Mouse (Mus musculus): ENCODE measurements around the gene Mael. TPM values are rescaled to one million over a fixed set of nuclear protein-coding genes. Genes with fewer than 3 reads are reported as not detected.
A peak's percentile ranks its signal among the peaks of the same experiment; 100 is the strongest.

Mael gene
- polyA plus RNA-seq, 1 experiment from 2014 or later = not detected

- Histone ChIP-seq H3K4me2 (ENCODE audit: low read length) (peak overlapping the region; percentile 45), H3K9ac (replicated peaks; ENCODE audit: low read depth, low read length) (0 out of 2 replicates have a peak overlapping the region, but pooled peaks have one; percentile 2), H3K4me3 (replicated peaks; ENCODE audit: low read length) (peak overlapping the region; percentile 15), H3K36me3 (ENCODE audit: control insufficient read depth, insufficient read depth) (no peaks in the 10 kb centered on the region), H3K27ac (ENCODE audit: low read length) (no peak overlapping the region), H3K4me1 (replicated peaks; ENCODE audit: control insufficient read depth, insufficient read depth, low read length) (peaks cover 4% of the 10 kb centered on the region), H3K9me3 (ENCODE audit: control insufficient read depth, low read length) (no peaks in the 10 kb centered on the region), H3K27me3 (replicated peaks; ENCODE audit: control insufficient read depth, insufficient read depth, low read length) (peaks cover 3% of the 10 kb centered on the region; the same call in 1 of the 2 replicates)
- 17% methylated on average over 24 of the region's 24 CpGs for WGBS
- ATAC-seq = peak; percentile 65
Observed at GRCm38 (mm10) chr1:166160569-166161445, 77.7 kb downstream of the Mael start.

GRCm38 (mm10) chr1:166160111-166160510, 78.4 kb downstream of the Mael start:
- Histone ChIP-seq H3K9ac (replicated peaks; ENCODE audit: low read depth, low read length) (no peak overlapping the region), H3K9me3 (ENCODE audit: control insufficient read depth, low read length) (no peaks in the 10 kb centered on the region), H3K36me3 (ENCODE audit: control insufficient read depth, insufficient read depth) (no peaks in the 10 kb centered on the region), H3K4me3 (replicated peaks; ENCODE audit: low read length) (no peak overlapping the region; the same call in 1 of the 2 replicates), H3K4me2 (ENCODE audit: low read length) (peak overlapping the region; percentile 45), H3K4me1 (replicated peaks; ENCODE audit: control insufficient read depth, insufficient read depth, low read length) (peaks cover 4% of the 10 kb centered on the region), H3K27ac (ENCODE audit: low read length) (no peak overlapping the region), H3K27me3 (replicated peaks; ENCODE audit: control insufficient read depth, insufficient read depth, low read length) (peaks cover 3% of the 10 kb centered on the region; the same call in 1 of the 2 replicates)
- 45% methylated on average over 5 of the region's 5 CpGs for WGBS
- peak; percentile 13; the same call in 1 of the 2 replicates for ATAC-seq

- Histone ChIP-seq H3K9me3 (ENCODE audit: control insufficient read depth, low read length) (no peaks in the 10 kb centered on the region), H3K4me1 (replicated peaks; ENCODE audit: control insufficient read depth, insufficient read depth, low read length) (peaks cover 4% of the 10 kb centered on the region), H3K9ac (replicated peaks; ENCODE audit: low read depth, low read length) (no peak overlapping the region), H3K4me3 (replicated peaks; ENCODE audit: low read length) (no peak overlapping the region), H3K36me3 (ENCODE audit: control insufficient read depth, insufficient read depth) (no peaks in the 10 kb centered on the region), H3K4me2 (ENCODE audit: low read length) (no peak overlapping the region), H3K27ac (ENCODE audit: low read length) (no peak overlapping the region), H3K27me3 (replicated peaks; ENCODE audit: control insufficient read depth, insufficient read depth, low read length) (peaks cover 8% of the 10 kb centered on the region; the same call in 1 of the 2 replicates)
- no peak for ATAC-seq
- 65% methylated on average over 9 of the region's 9 CpGs for WGBS
Observed at GRCm38 (mm10) chr1:166158664-166159063, 79.9 kb downstream of the Mael start.

- WGBS = 87% methylated on average over 12 of the region's 12 CpGs
- ATAC-seq = no peak
- no peaks in the 10 kb centered on the region for H3K9me3 ChIP-seq (ENCODE audit: control insufficient read depth, low read length)
Observed at GRCm38 (mm10) chr1:166157712-166158111, 80.8 kb downstream of the Mael start.

GRCm38 (mm10) chr1:166155113-166155494, 83.4 kb downstream of the Mael start:
- Histone ChIP-seq H3K9ac (replicated peaks; ENCODE audit: low read depth, low read length) (no peak overlapping the region), H3K4me1 (replicated peaks; ENCODE audit: control insufficient read depth, insufficient read depth, low read length) (no peaks in the 10 kb centered on the region; the same call in 1 of the 2 replicates), H3K27me3 (replicated peaks; ENCODE audit: control insufficient read depth, insufficient read depth, low read length) (peaks cover 8% of the 10 kb centered on the region; the same call in 1 of the 2 replicates), H3K4me3 (replicated peaks; ENCODE audit: low read length) (no peak overlapping the region), H3K9me3 (ENCODE audit: control insufficient read depth, low read length) (no peaks in the 10 kb centered on the region), H3K27ac (ENCODE audit: low read length) (no peak overlapping the region), H3K36me3 (ENCODE audit: control insufficient read depth, insufficient read depth) (no peaks in the 10 kb centered on the region), H3K4me2 (ENCODE audit: low read length) (no peak overlapping the region)
- no peak for ATAC-seq
- WGBS = 60% methylated on average over 10 of the region's 10 CpGs

More at GRCm38 (mm10) chr1:166157712-166158111, 80.8 kb downstream of the Mael start:
- peaks cover 4% of the 10 kb centered on the region for H3K4me1 ChIP-seq (replicated peaks; ENCODE audit: control insufficient read depth, insufficient read depth, low read length)
- H3K4me3 ChIP-seq (replicated peaks; ENCODE audit: low read length) = no peak overlapping the region
- H3K4me2 ChIP-seq (ENCODE audit: low read length) = no peak overlapping the region
- H3K36me3 ChIP-seq (ENCODE audit: control insufficient read depth, insufficient read depth) = no peaks in the 10 kb centered on the region
- no peak overlapping the region for H3K9ac ChIP-seq (replicated peaks; ENCODE audit: low read depth, low read length)
- H3K27ac ChIP-seq (ENCODE audit: low read length) = no peak overlapping the region
- H3K27me3 ChIP-seq (replicated peaks; ENCODE audit: control insufficient read depth, insufficient read depth, low read length) = peaks cover 8% of the 10 kb centered on the region; the same call in 1 of the 2 replicates

- Histone ChIP-seq H3K9me3 (ENCODE audit: control insufficient read depth, low read length) (no peaks in the 10 kb centered on the region), H3K4me1 (replicated peaks; ENCODE audit: control insufficient read depth, insufficient read depth, low read length) (no peaks in the 10 kb centered on the region; the same call in 1 of the 2 replicates), H3K4me2 (ENCODE audit: low read length) (peak overlapping the region; percentile 38), H3K27ac (ENCODE audit: low read length) (no peak overlapping the region), H3K36me3 (ENCODE audit: control insufficient read depth, insufficient read depth) (no peaks in the 10 kb centered on the region), H3K9ac (replicated peaks; ENCODE audit: low read depth, low read length) (no peak overlapping the region; the same call in 1 of the 2 replicates), H3K4me3 (replicated peaks; ENCODE audit: low read length) (no peak overlapping the region), H3K27me3 (replicated peaks; ENCODE audit: control insufficient read depth, insufficient read depth, low read length) (peaks cover 8% of the 10 kb centered on the region; the same call in 1 of the 2 replicates)
- ATAC-seq = peak; percentile 59
- WGBS = 20% methylated on average over 29 of the region's 29 CpGs
Observed at GRCm38 (mm10) chr1:166154162-166155112, 84.1 kb downstream of the Mael start.

- H3K36me3 ChIP-seq (ENCODE audit: control insufficient read depth, insufficient read depth) = no peaks in the 10 kb centered on the region
- H3K27ac ChIP-seq (ENCODE audit: low read length) = no peak overlapping the region
- 11% methylated on average over 18 of the region's 18 CpGs for WGBS
- peak; percentile 65 for ATAC-seq
- H3K4me3 ChIP-seq (replicated peaks; ENCODE audit: low read length) = no peak overlapping the region
- H3K9me3 ChIP-seq (ENCODE audit: control insufficient read depth, low read length) = no peaks in the 10 kb centered on the region
- H3K9ac ChIP-seq (replicated peaks; ENCODE audit: low read depth, low read length) = no peak overlapping the region
- H3K4me2 ChIP-seq (ENCODE audit: low read length) = no peak overlapping the region
- no peaks in the 10 kb centered on the region; the same call in 1 of the 2 replicates for H3K4me1 ChIP-seq (replicated peaks; ENCODE audit: control insufficient read depth, insufficient read depth, low read length)
- H3K27me3 ChIP-seq (replicated peaks; ENCODE audit: control insufficient read depth, insufficient read depth, low read length) = 0 out of 2 replicates have a peak, but pooled peaks cover 5% of the 10 kb centered on the region
Observed at GRCm38 (mm10) chr1:166153351-166154120, 85.0 kb downstream of the Mael start.

GRCm38 (mm10) chr1:166152034-166152433, 86.5 kb downstream of the Mael start:
- Histone ChIP-seq H3K27me3 (replicated peaks; ENCODE audit: control insufficient read depth, insufficient read depth, low read length) (0 out of 2 replicates have a peak, but pooled peaks cover 5% of the 10 kb centered on the region), H3K4me3 (replicated peaks; ENCODE audit: low read length) (no peak overlapping the region), H3K4me2 (ENCODE audit: low read length) (no peak overlapping the region), H3K9ac (replicated peaks; ENCODE audit: low read depth, low read length) (no peak overlapping the region), H3K27ac (ENCODE audit: low read length) (no peak overlapping the region), H3K9me3 (ENCODE audit: control insufficient read depth, low read length) (no peaks in the 10 kb centered on the region), H3K4me1 (replicated peaks; ENCODE audit: control insufficient read depth, insufficient read depth, low read length) (no peaks in the 10 kb centered on the region; the same call in 1 of the 2 replicates), H3K36me3 (ENCODE audit: control insufficient read depth, insufficient read depth) (no peaks in the 10 kb centered on the region)
- no peak for ATAC-seq
- WGBS = 91% methylated on average over 10 of the region's 10 CpGs

Data from forebrain, embryonic 16.5 days (tissue).